Mouse (Mus musculus) kidney, postnatal 4 days (tissue): ENCODE measurements around the gene Derl3.
"Not testable (repeated sequence)": the region's sequence is repeated elsewhere in the genome, so short reads cannot be mapped to it uniquely, and the experiment has no call there.

Experiments
- DNase-seq, 2 experiments: peaks; one replicate each; pipeline ENCODE4 v3.0.0; 2021; ENCODE audit warnings: mixed read lengths in 2 of 2

The Derl3 gene

GRCm38 (mm10) chr10:75893089-75893750 lies at the start of gene Derl3:
Derl3 (plus strand) TSS chr10:75893413.
- DNase-seq = peak; percentile 93 to 96

- DNase-seq = not testable (repeated sequence)
These were observed 49.3 kb upstream of the Derl3 start for GRCm38 (mm10) chr10:75843898-75844297.

GRCm38 (mm10) chr10:75844800-75845199 lies 48.4 kb upstream of the Derl3 start:
- no peak for DNase-seq

DNA sequence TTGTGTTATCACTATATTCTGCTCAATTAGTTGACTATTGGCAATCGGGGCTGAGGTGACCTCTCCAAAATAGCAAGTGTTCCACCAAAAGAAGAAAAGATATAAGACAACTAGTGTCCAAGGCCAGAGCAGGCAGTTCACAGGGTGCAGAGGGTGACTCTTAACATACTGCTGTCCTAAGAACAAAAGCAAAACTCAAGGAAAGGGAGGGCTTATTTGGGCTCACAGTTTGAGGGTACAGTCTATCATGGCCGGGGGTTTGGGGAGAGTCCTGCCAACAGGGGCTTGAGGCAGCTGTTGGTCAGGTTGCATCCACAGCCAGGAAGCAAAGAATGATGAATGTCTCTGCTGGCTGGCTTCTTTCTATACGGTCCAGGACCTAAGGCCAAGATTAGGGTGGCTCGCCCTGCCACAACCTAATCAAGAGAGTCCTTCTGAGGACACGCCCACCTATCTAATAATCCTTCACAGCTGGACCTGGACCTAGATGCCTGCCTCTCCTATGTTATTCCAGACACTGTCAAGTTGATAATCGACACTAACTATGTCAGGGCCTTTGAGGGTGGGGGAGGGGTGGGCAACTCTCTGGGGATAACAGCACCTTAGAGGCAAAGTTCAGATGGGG lies 47.8 kb upstream of the Derl3 start:
- DNase-seq = no peak

DNA sequence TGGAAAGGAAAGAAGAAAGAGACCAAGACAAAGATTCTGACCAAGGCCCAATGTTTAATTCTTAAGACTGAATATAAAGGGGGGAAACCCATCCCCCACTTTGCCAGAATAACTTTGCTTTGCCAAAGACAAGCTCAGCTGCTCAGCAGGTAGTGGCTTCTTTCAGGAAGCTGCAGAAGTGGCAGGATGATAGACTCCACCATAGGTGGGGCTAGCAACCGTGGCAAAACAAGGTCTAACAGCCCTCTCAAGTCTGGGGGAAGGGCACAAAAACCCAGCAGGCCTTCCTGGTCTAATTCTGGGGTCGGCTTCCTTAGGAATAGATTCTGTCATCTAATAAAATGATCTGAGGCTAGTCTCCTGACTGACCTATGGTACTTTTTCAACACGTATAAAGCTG lies 44.8 kb upstream of the Derl3 start:
- DNase-seq = no peak

GRCm38 (mm10) chr10:75851076-75851475 lies 42.1 kb upstream of the Derl3 start:
- no peak for DNase-seq

DNA sequence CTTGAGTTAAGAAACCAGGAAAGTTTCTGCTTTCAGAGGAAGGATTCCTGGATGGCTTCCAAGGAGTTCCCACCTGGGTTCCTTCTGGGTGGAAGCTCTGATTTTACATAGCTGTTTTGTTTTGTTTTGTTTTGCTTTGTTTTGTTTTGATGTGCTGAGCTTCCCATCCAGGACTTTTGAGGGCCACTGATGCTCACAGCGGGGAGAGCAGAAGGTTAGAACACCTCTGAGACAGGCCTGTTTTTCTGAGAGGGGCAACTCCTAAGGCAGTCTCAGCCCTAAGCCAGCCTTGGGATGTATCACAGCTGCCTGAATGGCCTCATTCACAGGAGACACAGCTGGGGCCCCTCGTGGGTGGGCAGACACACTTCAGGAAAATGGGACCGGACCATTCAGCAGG lies 41.5 kb upstream of the Derl3 start:
- no peak for DNase-seq

DNA sequence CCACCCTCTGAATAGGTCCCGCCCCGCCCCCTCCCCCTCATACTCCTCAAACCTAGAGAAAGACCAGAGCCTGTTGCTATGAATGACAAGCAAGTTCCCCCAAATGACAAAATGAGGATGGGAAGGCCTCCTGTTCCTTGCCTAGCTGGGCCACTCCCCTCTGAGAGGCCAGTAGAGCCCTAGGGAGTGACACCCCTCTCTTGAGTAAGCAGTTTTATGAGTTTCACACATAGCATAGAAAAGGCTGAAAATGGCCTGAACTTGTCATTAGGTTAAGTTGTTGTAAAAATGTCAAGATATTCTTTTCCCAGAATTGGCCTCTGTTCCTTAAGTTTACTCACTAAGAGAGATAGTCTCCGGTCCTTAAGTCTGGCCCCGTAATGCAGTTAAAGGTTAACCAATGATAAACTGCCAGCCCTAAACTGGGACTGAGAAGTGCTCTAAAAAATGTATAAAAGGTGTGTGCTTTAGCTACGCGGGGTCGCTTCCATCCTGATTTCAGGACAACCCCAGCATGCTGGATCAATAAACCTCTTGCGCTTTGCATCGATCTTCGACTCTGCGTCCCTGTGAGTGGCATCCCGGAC lies 40.6 kb upstream of the Derl3 start:
- no peak for DNase-seq

DNA sequence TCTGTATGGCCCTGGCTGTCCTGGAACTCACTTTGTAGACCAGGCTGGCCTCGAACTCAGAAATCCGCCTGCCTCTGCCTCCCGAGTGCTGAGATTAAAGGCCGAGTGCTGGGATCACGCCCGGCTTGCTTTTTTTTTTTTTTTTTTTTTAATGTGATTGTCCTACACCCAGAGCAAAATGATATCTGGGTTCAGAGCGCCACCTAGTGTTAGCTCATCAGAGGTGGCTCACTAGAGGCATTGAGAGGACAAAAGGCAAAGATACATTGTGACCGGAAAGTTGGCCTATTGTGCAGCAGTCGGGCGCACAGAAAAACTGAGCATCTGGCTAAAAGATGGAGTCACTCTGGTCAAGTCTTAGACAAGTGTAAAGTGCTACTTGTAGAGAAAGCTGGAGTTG lies 39.8 kb upstream of the Derl3 start:
- peak; percentile 87 to 90 for DNase-seq

DNA sequence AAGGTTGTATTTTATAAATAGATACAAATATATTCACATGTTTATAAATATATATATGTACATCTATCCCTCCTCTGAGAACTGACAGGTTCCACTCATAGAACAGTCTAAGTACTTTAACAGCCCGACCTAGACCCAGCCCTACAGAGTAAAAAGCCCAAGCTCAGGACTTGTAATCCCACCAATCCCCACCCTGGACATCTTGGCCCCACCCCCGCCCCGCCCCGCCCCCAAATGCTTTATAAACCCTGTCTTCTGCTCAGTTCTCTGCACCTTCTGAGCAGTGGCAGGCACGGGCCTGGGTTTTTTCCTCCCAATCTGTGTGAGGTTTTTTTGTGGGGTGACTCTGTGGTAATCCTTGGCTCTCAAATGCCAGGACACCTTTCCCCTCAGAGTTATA lies 39.1 kb upstream of the Derl3 start:
- no peak for DNase-seq

- DNase-seq = no peak
These were observed 38.4 kb upstream of the Derl3 start for GRCm38 (mm10) chr10:75854791-75855190.

GRCm38 (mm10) chr10:75855416-75855981 lies 37.7 kb upstream of the Derl3 start:
- no peak for DNase-seq

DNA sequence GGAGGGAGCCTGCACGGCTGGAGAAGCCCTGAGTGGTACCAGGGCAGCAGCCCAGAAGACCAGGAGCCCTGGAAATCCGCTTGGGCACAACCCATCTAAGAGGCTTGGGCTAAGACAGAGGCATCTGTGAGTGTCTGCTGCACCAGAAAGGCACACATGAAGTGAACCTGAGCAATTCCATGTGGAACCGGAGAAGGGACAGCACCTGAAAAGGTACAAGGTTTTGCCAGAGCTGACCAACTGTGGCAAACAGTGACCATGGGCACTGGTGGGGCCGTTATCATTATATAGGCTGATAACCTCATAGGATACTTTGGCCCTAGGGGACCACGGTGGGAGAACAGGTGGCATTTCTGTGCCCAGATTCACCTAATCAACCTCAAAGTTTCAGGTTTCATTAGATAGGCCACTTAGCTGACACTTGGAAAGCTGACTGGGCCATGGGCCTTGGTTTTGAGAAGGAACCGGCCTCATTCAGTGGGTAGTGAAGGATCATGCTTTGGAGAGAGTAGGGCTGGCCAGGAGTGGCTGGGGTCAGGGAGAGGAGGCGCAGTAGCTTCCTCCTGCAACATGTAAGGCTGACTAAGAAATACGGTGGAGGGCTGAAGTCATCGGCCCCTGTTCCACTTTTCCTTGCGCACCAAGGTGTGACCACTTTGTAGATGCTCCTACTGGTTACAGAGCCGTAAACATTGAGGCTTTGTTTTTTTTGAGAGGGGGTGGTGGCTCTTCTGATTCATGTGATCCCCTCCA lies 36.9 kb upstream of the Derl3 start:
- no peak for DNase-seq

DNA sequence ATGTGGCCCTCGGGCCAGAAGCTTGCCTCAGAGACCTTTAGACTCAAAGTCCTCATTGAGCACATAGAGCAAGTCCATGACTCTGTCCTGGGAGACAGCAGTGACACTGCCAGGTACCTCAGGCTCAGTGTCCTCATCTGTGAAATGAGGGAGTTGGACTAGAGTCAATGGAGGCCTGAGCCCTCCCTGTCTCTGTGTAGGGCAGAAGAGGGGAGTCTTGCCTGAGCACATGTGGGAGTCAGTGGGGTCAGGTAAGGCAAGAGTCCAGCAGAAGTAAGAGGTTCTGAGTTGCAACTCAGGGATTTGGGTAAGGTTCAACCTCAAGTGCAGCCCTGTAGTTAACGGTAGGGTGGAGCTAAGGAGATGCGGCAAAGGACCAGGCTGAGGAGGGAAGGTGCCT lies 36.2 kb upstream of the Derl3 start:
- DNase-seq = no peak

DNA sequence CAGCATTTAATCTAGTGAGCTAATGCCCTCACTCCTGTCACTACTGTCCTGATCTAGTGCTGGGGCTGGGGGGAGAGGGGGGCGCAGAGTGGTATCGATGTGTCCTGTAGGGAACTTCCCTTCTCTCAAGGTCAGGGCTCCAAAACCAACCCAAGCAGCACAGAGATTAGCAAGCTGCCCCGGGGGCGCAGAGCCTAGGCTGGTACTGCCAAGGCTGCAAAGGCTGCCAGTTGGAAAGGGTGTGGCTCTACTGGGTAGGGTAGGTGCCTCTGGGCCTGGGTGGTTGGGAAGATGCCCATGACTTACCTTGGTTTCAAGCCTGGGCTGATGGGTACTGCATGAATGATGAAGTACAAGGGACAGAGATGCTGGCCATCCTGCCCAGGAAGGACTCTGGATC lies 35.6 kb upstream of the Derl3 start:
- no peak for DNase-seq

GRCm38 (mm10) chr10:75859107-75859746 lies 34.0 kb upstream of the Derl3 start:
- peak; percentile 49 to 70 for DNase-seq

GRCm38 (mm10) chr10:75859786-75860470 lies 33.3 kb upstream of the Derl3 start, which contains the start of gene Mif:
Mif (minus strand) TSS chr10:75860240.
- peak; percentile 91 to 94 for DNase-seq

- no peak for DNase-seq
These were observed 32.5 kb upstream of the Derl3 start for GRCm38 (mm10) chr10:75860746-75861145.

DNA sequence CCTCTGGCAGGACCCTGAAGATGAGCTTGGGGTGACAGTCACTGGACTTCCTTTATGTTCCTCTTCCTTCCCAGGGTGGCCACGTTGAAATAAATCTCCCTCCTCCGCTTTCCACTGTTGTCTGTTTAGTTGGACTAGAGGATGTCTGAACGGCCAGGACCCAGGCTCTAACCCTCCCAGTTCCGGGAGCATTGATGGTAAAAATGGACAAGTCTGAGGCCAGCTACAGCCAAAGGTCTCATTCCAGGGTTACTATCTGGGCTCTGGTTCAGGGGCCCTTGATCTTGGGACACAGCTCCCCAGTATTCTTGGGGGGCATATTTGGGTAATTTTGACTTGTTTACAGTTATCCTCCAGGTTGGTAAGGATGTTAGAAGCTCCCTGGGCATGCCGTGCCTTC lies 31.6 kb upstream of the Derl3 start:
- DNase-seq = no peak

GRCm38 (mm10) chr10:75872025-75872914 lies 20.9 kb upstream of the Derl3 start:
- DNase-seq = no peak
